Mouse (Mus musculus): ENCODE measurements around the gene Pgm2. TPM values are rescaled to one million over a fixed set of nuclear protein-coding genes. Genes with fewer than 3 reads are reported as not detected.

Pgm2 gene
- polyA plus RNA-seq, 1 experiment from 2014 or later: 16.6 TPM

DNA sequence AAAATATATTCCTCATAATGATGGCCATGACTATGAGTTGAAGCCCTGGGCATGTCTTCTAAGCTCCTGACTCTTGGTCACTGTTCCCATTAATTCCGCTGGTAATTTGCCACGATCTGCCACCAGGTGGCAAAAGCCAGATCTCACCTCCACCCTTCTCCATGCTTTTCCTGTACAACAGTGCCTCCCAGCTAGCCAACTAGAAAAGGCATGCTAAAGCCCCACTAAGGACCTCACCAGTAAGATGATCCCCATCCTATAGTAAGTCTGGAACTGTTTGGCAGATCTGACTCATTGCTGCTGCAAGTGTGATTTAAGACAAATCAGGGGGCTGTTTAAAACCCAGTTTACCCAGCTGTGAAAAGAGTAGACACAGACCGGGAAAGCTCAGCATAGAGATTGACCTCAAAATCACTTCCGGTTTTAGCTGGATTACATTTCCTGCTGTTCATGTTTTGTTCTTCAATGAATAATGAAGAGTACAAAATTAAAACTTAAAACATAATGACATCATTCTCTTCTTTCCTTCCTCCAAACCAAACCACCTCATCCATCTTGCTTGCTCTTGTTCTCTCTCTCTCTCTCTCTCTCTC lies 22.6 kb upstream of the Pgm2 start:
- Histone ChIP-seq H3K27me3 (ENCODE audit: control insufficient read depth, insufficient read depth, low read depth, low read length) (no peaks in the 10 kb centered on the region), H3K9ac (ENCODE audit: low read depth, low read length) (no peak overlapping the region), H3K27ac (ENCODE audit: low read length) (no peak overlapping the region), H3K4me2 (ENCODE audit: low read length) (no peak overlapping the region), H3K4me1 (ENCODE audit: control insufficient read depth, insufficient read depth, low read length) (no peaks in the 10 kb centered on the region), H3K4me3 (ENCODE audit: low read depth, low read length) (no peak overlapping the region), H3K9me3 (replicated peaks; ENCODE audit: control insufficient read depth, low read length, poor library complexity, severe bottlenecking) (no peaks in the 10 kb centered on the region), H3K36me3 (ENCODE audit: control insufficient read depth, insufficient read depth, low read length) (no peaks in the 10 kb centered on the region)
- WGBS: 31% methylated on average over 4 of the region's 4 CpGs
- ATAC-seq: peak; percentile 48; the same call in 1 of the 2 replicates

DNA sequence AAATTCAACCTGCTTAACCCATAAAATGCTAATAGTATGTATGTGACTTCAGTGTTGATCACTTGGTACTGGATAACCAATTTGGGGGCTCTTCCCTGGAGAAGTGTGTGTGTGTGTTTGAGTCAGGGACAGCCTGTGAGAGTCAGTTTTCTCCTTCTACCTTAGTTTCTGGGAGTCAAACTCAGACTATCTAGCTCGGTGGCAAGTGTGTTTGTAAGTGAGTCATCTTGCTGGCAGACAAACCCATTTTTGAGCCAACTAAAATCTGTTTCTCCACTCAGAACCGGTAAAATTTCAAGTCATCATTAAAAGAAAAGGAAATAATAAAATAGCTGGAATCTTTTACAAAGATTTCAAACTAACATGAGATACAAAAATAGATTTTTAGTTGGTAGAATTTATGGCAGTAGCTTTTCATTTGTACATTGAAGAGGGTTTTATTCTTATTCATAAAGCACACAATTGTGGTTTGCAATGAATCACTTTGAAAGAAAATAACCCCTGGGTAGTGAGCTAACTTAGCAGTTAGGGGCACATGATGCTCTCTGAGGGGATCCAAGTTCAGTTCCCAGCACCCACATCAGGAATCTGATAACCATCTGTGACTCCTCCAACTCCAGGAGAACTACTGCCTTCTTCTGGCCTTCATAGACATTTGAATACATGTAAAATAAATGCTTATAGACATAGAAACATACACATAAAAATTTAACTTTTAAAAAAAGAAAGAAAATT lies 21.8 kb upstream of the Pgm2 start:
- Histone ChIP-seq H3K27me3 (ENCODE audit: control insufficient read depth, insufficient read depth, low read depth, low read length) (no peaks in the 10 kb centered on the region), H3K27ac (ENCODE audit: low read length) (no peak overlapping the region), H3K4me1 (ENCODE audit: control insufficient read depth, insufficient read depth, low read length) (no peaks in the 10 kb centered on the region), H3K9ac (ENCODE audit: low read depth, low read length) (no peak overlapping the region), H3K36me3 (ENCODE audit: control insufficient read depth, insufficient read depth, low read length) (no peaks in the 10 kb centered on the region), H3K4me2 (ENCODE audit: low read length) (no peak overlapping the region), H3K9me3 (replicated peaks; ENCODE audit: control insufficient read depth, low read length, poor library complexity, severe bottlenecking) (no peaks in the 10 kb centered on the region), H3K4me3 (ENCODE audit: low read depth, low read length) (no peak overlapping the region)
- WGBS: 83% methylated on average over 2 of the region's 2 CpGs
- ATAC-seq: no peak

DNA sequence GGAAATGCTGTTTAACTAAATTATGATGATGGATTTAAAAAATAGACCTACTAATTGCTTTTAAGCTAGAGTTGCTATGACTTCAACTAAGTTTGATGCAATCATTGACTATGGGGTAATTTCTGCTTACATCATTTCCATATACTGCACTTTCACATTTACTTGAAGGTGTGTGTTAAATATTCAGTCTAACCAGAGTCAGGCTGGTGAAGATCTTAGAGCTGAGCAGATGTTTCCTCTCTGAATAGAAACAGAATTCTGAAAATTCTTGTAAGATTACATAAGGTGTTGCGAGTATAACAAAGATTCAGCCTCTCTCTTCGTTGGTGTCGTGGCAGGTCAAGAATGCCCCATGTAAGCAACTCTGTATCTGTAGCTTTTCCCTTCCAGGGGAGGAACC lies 18.3 kb upstream of the Pgm2 start:
- Histone ChIP-seq H3K9ac (ENCODE audit: low read depth, low read length) (no peak overlapping the region), H3K27ac (ENCODE audit: low read length) (no peak overlapping the region), H3K4me3 (ENCODE audit: low read depth, low read length) (no peak overlapping the region), H3K4me2 (ENCODE audit: low read length) (no peak overlapping the region), H3K9me3 (replicated peaks; ENCODE audit: control insufficient read depth, low read length, poor library complexity, severe bottlenecking) (no peaks in the 10 kb centered on the region), H3K27me3 (ENCODE audit: control insufficient read depth, insufficient read depth, low read depth, low read length) (no peaks in the 10 kb centered on the region), H3K4me1 (ENCODE audit: control insufficient read depth, insufficient read depth, low read length) (no peaks in the 10 kb centered on the region), H3K36me3 (ENCODE audit: control insufficient read depth, insufficient read depth, low read length) (no peaks in the 10 kb centered on the region)
- no peak for ATAC-seq
- WGBS: 90% methylated on average over 3 of the region's 3 CpGs

DNA sequence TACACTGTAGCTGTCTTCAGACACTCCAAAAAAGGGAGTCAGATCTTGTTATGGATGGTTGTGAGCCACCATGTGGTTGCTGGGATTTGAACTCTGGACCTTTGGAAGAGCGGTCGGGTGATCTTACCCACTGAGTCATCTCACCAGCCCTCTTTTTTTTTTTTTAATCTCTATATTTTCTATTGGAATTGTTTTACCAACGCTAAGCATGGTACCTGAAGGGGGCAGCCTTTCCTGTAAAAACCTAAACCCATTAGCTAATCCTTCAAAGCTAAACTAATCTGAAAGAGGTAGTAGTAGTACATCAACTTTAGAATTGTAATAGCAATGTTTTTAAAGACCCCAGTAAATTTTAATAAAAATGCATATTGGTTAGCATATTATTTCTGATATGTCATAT lies 17.2 kb upstream of the Pgm2 start:
- Histone ChIP-seq H3K9me3 (replicated peaks; ENCODE audit: control insufficient read depth, low read length, poor library complexity, severe bottlenecking) (no peaks in the 10 kb centered on the region), H3K4me1 (ENCODE audit: control insufficient read depth, insufficient read depth, low read length) (no peaks in the 10 kb centered on the region), H3K4me3 (ENCODE audit: low read depth, low read length) (no peak overlapping the region), H3K9ac (ENCODE audit: low read depth, low read length) (no peak overlapping the region), H3K36me3 (ENCODE audit: control insufficient read depth, insufficient read depth, low read length) (no peaks in the 10 kb centered on the region), H3K27me3 (ENCODE audit: control insufficient read depth, insufficient read depth, low read depth, low read length) (no peaks in the 10 kb centered on the region), H3K4me2 (ENCODE audit: low read length) (no peak overlapping the region), H3K27ac (ENCODE audit: low read length) (no peak overlapping the region)
- 48% methylated on average over 3 of the region's 3 CpGs for WGBS
- ATAC-seq: no peak

DNA sequence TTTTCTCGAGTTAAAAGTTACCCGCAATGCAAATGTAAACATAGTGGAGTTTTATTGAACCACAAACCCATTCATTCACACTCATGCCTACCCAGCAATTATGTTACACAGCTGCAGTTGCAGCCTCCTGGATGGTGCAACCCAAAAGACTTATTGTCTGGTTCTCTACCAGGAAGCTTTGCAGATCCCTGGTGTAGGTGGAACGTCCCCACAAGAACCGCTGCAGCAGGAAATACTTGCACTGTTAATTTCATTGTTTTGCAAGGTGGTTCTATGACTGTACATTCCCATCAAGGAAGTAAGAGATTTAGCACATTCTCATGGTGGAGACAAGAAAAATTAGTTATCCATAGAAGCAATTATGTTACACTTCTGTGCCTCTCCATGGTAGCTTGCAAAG lies 15.4 kb upstream of the Pgm2 start:
- Histone ChIP-seq H3K36me3 (ENCODE audit: control insufficient read depth, insufficient read depth, low read length) (no peaks in the 10 kb centered on the region), H3K4me2 (ENCODE audit: low read length) (no peak overlapping the region), H3K27ac (ENCODE audit: low read length) (no peak overlapping the region), H3K4me1 (ENCODE audit: control insufficient read depth, insufficient read depth, low read length) (no peaks in the 10 kb centered on the region), H3K9me3 (replicated peaks; ENCODE audit: control insufficient read depth, low read length, poor library complexity, severe bottlenecking) (no peaks in the 10 kb centered on the region), H3K27me3 (ENCODE audit: control insufficient read depth, insufficient read depth, low read depth, low read length) (no peaks in the 10 kb centered on the region), H3K4me3 (ENCODE audit: low read depth, low read length) (no peak overlapping the region), H3K9ac (ENCODE audit: low read depth, low read length) (no peak overlapping the region)
- WGBS: 86% methylated on average over 4 of the region's 4 CpGs
- no peak for ATAC-seq

DNA sequence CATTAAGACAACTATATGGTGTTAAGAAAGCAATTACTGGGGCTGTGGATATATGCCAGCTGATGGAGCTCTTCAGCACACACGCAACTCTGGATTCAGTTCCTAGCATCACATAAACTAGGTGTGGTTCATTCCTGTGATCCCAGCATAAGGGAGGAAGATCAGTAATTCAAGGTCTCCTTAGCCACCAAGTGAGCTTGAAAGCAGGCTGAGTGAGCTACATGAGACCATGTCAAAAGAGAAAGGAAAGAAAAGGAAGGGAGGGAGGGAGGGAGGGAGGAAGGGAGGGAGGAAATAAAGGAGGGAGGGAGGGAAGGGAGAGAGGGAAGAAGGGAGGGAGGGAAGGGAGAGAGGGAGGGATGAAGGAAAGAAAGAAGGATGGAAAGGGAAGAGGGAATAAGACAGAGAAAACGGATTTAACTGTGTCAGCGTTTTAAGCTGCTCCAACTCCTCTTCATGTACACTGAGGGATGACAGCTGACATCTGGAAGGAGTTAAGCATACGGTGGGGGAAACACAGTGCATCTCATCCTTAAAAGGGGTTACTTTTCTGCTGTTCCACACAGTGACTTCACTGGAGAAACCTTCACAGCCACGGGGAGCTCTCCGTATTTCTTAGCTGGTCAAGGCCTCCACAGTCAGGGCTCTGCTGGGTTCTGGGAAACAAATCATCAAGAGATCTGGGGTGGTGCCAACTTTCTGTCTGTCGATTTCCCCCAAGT lies 13.8 kb upstream of the Pgm2 start:
- 66% methylated on average over 7 of the region's 7 CpGs for WGBS
- no peaks in the 10 kb centered on the region for H3K36me3 ChIP-seq (ENCODE audit: control insufficient read depth, insufficient read depth, low read length)
- no peak overlapping the region for H3K9ac ChIP-seq (ENCODE audit: low read depth, low read length)
- no peaks in the 10 kb centered on the region for H3K9me3 ChIP-seq (replicated peaks; ENCODE audit: control insufficient read depth, low read length, poor library complexity, severe bottlenecking)
- H3K4me2 ChIP-seq (ENCODE audit: low read length): no peak overlapping the region
- ATAC-seq: 0 out of 2 replicates have a peak, but pooled peaks have one; percentile 21
- H3K27me3 ChIP-seq (ENCODE audit: control insufficient read depth, insufficient read depth, low read depth, low read length): no peaks in the 10 kb centered on the region
- no peak overlapping the region for H3K4me3 ChIP-seq (ENCODE audit: low read depth, low read length)
- no peak overlapping the region; the same call in 1 of the 2 replicates for H3K27ac ChIP-seq (ENCODE audit: low read length)
- H3K4me1 ChIP-seq (ENCODE audit: control insufficient read depth, insufficient read depth, low read length): peaks cover 2% of the 10 kb centered on the region; the same call in 1 of the 2 replicates

DNA sequence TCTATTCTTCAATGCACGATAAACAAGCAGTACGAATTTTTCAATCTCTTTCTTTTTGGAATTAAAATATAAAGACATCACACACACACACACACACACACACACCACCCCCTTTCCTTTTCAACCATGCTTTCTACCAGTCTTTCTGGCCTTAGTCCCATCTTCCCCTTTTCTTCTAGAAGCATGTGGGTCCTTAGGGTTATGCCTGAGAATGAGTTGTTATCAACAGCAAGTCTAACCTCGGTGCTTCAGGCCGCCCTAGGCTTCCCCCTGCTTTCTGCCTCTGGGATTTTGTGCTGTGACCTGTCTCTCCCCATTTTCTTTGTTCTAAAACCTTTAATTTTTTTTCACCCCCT lies 13.3 kb upstream of the Pgm2 start:
- Histone ChIP-seq H3K9me3 (replicated peaks; ENCODE audit: control insufficient read depth, low read length, poor library complexity, severe bottlenecking) (no peaks in the 10 kb centered on the region), H3K4me3 (ENCODE audit: low read depth, low read length) (no peak overlapping the region), H3K4me2 (ENCODE audit: low read length) (no peak overlapping the region), H3K4me1 (ENCODE audit: control insufficient read depth, insufficient read depth, low read length) (peaks cover 3% of the 10 kb centered on the region; the same call in 1 of the 2 replicates), H3K9ac (ENCODE audit: low read depth, low read length) (no peak overlapping the region), H3K27ac (ENCODE audit: low read length) (no peak overlapping the region), H3K27me3 (ENCODE audit: control insufficient read depth, insufficient read depth, low read depth, low read length) (no peaks in the 10 kb centered on the region), H3K36me3 (ENCODE audit: control insufficient read depth, insufficient read depth, low read length) (no peaks in the 10 kb centered on the region)
- ATAC-seq: no peak
- 71% methylated on average over 4 of the region's 4 CpGs for WGBS

DNA sequence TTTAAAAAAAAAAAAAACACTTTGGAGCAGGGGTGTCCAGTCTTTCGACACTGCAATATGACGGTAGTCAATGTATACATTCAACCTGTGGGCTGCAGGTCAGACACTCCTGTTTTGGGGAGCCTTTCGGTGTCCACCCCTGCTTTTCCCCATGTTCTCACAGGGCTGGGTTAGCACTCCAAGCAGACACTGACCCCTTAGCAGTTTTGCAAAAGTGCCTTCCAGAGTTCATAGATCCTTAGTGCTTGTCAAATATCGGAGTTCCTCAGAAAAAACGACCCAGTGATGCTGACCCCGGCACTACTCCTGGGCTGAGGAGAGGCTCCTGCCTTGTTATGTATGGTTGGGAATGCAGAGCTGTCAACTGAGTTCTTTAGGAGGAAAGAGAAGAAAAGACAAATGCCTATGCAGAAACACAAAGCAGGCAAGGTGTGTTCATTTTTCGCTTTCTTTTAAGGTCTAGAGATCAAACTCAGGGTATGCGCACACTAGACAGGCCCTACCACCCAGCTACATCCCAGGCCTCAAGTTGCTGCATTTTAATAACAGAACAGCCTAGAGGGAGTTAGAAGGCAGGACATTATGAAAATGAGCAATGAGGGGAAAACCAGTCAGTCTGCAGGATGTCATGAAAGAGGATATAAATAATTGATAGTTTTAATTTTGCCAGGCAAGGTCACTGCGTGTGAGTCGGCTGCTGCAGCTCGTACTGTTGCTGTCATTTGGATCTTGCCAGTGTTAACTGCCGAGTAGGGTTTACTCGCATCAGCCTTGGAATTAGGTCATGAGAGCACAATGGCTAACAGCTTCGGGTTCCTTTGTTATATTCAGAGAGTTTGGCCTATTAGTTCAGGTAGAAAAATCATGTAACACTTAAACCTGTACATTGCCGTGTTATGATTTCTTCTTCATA lies 9.0 kb upstream of the Pgm2 start:
- Histone ChIP-seq H3K9me3 (replicated peaks; ENCODE audit: control insufficient read depth, low read length, poor library complexity, severe bottlenecking) (no peaks in the 10 kb centered on the region), H3K4me3 (ENCODE audit: low read depth, low read length) (no peak overlapping the region), H3K36me3 (ENCODE audit: control insufficient read depth, insufficient read depth, low read length) (no peaks in the 10 kb centered on the region), H3K27me3 (ENCODE audit: control insufficient read depth, insufficient read depth, low read depth, low read length) (no peaks in the 10 kb centered on the region), H3K4me2 (ENCODE audit: low read length) (no peak overlapping the region), H3K9ac (ENCODE audit: low read depth, low read length) (no peak overlapping the region), H3K4me1 (ENCODE audit: control insufficient read depth, insufficient read depth, low read length) (peaks cover 3% of the 10 kb centered on the region; the same call in 1 of the 2 replicates), H3K27ac (ENCODE audit: low read length) (no peak overlapping the region)
- peak; percentile 48; the same call in 1 of the 2 replicates for ATAC-seq
- WGBS: 66% methylated on average over 15 of the region's 15 CpGs

Data from midbrain, embryonic 16.5 days (tissue).